Mouse (Mus musculus) liver, embryonic 18 days (tissue): ENCODE measurements around the gene Taar8c. TPM values are rescaled to one million over a fixed set of nuclear protein-coding genes. Genes with fewer than 3 reads are reported as not detected.

Experiments
- polyA plus RNA-seq: library from polyadenylated mRNA; depleted of rRNA; stranded (reverse); fragments of >200 nt; gene quantifications from 2 replicates; pipeline ENCODE4 v1.2.3, GENCODE M21; 2012; rRNA removed

Taar8c gene
- polyA plus RNA-seq = not detected in 2 replicates

DNA sequence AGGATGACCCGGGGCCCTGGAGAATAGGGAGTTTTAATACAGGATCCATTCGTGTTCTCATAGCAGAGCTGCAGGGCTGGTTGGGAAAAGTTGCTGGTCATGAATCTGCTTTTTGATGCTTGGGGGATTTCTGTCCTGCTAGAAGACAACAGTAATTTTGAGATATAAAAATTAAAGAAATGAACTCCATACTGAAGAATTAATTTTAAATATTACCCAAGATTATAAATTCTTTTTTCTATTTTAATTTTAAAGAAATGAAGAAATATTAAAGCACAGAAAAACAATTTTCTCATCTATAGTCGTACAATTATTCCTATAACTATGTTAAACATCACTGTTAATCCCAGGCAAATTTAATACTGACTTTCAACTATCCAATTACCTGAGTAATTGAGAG lies at the start of gene Taar8c:
Taar8c (minus strand) TSS at position 101 of the 400 bp plus-strand sequence.

DNA sequence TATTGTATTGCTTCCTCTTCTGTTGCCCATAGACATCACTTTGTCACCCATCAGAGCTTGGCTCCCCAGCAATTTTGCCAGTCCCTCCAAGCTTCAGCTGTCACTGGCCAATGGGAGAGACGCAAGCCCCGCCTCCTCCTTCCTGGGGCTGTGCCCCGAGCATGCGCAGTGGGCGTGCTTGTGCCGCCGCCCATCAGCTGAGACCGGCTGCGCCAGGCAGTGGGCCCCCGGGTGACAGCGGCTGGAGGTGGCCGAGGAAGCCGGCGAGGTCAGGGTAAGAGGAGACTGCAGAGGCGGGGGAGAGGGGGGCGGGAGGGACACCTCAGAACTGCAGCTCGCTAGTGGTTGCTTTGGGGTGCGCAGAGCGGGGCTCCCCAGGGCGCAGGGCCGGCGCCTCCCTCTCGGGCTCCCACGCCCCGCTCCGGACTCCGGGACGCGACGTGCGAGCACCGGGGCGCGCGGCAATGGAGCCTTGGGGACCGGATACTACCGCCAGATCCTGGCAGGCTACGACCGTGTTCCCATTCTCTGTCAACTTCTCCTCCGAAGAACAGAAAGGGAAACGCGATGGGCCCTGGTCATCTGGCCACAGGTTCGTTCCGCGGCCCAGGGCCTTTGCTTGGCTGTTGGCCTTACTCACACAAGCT lies 47.5 kb upstream of the Taar8c start, which contains the start of gene Stx7:
Stx7 (plus strand) TSS at position 168 of the 647 bp plus-strand sequence.

DNA sequence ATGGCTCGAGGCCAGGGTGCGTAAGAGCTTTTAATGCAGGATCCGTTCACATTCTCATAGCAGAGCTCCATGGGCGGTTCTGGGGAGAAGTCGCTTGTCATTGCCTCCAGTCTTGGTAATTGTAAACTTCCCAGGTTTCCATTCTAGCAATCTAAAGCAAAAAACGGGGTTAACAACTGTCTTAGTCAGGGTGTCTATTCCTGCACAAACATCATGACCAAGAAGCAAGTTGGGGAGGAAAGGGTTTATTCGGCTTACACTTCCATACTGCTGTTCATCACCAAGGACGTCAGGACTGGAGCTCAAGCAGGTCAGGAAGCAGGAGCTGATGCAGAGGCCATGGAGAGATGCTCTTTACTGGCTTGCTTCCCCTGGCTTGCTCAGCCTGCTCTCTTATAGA lies 7.7 kb upstream of the Taar8c start, which contains the start of gene Taar9:
Taar9 (minus strand) TSS at position 101 of the 400 bp plus-strand sequence.

DNA sequence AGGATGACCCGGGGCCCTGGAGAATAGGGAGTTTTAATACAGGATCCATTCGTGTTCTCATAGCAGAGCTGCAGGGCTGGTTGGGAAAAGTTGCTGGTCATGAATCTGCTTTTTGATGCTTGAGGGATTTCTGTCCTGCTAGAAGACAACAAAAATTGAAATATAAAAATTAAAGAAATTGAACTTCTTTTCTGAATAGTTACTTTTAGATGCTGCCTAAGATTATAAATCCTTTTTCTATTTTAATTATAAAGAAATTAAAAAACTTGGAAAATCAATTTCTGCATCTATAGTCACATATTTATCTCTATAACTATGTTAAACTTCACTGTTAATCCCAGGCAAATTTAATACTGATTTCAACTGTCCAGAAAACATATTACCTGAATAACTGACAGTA lies 9.5 kb downstream of the Taar8c start, which contains the start of gene Taar8b:
Taar8b (minus strand) TSS at position 101 of the 400 bp plus-strand sequence.

DNA sequence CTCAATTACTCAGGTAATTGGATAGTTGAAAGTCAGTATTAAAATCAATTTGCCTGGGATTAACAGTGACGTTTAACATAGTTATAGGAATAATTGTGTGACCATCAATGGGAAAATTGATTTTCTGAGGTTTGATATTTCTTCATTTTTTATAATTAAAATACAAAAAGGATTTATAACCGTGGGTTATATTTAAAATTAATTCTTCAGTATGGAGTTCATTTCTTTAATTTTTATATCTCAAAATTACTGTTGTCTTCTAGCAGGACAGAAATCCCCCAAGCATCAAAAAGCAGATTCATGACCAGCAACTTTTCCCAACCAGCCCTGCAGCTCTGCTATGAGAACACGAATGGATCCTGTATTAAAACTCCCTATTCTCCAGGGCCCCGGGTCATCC lies 25.5 kb downstream of the Taar8c start, which contains the start of gene Taar8a:
Taar8a (plus strand) TSS at position 301 of the 400 bp plus-strand sequence.

Other genes with a start within 250 kb of the Taar8c start
- gene Vnn1, start 207.2 kb downstream of the Taar8c start, polyA plus RNA-seq = 25.8 and 28.8 TPM in 2 replicates
- not detected in 2 replicates for gene Taar1, start 181.6 kb downstream of the Taar8c start, polyA plus RNA-seq
- gene Taar2, start 163.3 kb downstream of the Taar8c start, polyA plus RNA-seq = 0.03 TPM in 1 of 2 replicates, not detected in the other
- not detected in 2 replicates for gene Taar3, start 152.4 kb downstream of the Taar8c start, polyA plus RNA-seq
- not detected in 2 replicates for gene Taar4, start 141.4 kb downstream of the Taar8c start, polyA plus RNA-seq
- gene Taar5, start 131.2 kb downstream of the Taar8c start, polyA plus RNA-seq = not detected in 2 replicates
- not detected in 2 replicates for gene Taar6, start 116.3 kb downstream of the Taar8c start, polyA plus RNA-seq
- gene Taar7a, start 108.4 kb downstream of the Taar8c start, polyA plus RNA-seq = not detected in 2 replicates
- not detected in 2 replicates for gene Taar7b, start 102.0 kb downstream of the Taar8c start, polyA plus RNA-seq
- gene Taar7d, start 74.7 kb downstream of the Taar8c start, polyA plus RNA-seq = not detected in 2 replicates
- not detected in 2 replicates for gene Taar7e, start 64.3 kb downstream of the Taar8c start, polyA plus RNA-seq
- not detected in 2 replicates for gene Taar7f, start 52.4 kb downstream of the Taar8c start, polyA plus RNA-seq
- not detected in 2 replicates for gene Taar8a, start 25.4 kb downstream of the Taar8c start, polyA plus RNA-seq
- gene Taar8b, start 9.6 kb downstream of the Taar8c start, polyA plus RNA-seq = not detected in 2 replicates
- not detected in 2 replicates for gene Taar9, start 7.6 kb upstream of the Taar8c start, polyA plus RNA-seq
- 28.7 and 37.4 TPM in 2 replicates for gene Stx7, start 47.4 kb upstream of the Taar8c start, polyA plus RNA-seq
- gene Moxd1, start 121.6 kb upstream of the Taar8c start, polyA plus RNA-seq = 0.03 and 0.05 TPM in 2 replicates